Mouse (Mus musculus): ENCODE measurements at regions not wholly inside any gene's neighbourhood (a gene's known extent, or its start where the extent isn't known, plus 50 kb on each side); places are given as distances from the start of the nearest gene placed in this dataset.

DNA sequence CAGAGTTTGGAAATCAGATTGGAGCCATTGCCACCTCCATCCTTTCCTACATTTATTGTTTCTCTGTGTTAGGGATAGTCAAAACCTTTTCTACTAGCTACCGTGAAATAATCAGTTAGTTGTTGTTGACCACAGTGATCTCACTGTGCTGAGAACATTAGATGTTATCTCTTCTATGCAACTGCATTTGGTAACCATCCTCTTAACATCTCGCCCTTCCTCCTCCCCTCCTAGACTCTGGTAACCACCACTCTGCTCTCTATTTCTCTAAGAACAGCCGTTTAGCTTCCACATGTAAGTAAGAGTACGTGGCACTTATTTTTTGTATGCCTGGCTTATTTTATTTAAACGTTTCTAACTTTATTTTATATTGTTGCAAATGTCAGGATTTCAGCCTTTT is 139.8 kb upstream of the Egln3 start:
- Histone ChIP-seq H3K9me3 (ENCODE audit: control insufficient read depth, low read length) (no peaks in the 10 kb centered on the region), H3K36me3 (ENCODE audit: control insufficient read depth, insufficient read depth, low read length) (no peaks in the 10 kb centered on the region), H3K27ac (replicated peaks in 1 of 2; ENCODE audit: control insufficient read depth in 1 of 2, insufficient read depth in 1 of 2, low read depth in 2 of 2, low read length in 2 of 2) (no peak overlapping the region), H3K4me2 (ENCODE audit: low read length) (no peak overlapping the region), H3K4me1 (ENCODE audit: control insufficient read depth in 2 of 2, insufficient read depth in 2 of 2, low read length in 2 of 2) (no peaks in the 10 kb centered on the region), H3K27me3 (ENCODE audit: control insufficient read depth, insufficient read depth, low read length) (no peaks in the 10 kb centered on the region), H3K4me3 (ENCODE audit: control insufficient read depth in 1 of 2, insufficient read depth in 1 of 2, low read depth in 1 of 2, low read length in 2 of 2) (no peak overlapping the region), H3K9ac (ENCODE audit: low read length) (no peak overlapping the region)
- ATAC-seq (ENCODE audit: insufficient number of reproducible peaks, insufficient read depth, low FRiP score, low read depth) = no peak
- 82% methylated on average over 5 of the region's 5 CpGs for WGBS

DNA sequence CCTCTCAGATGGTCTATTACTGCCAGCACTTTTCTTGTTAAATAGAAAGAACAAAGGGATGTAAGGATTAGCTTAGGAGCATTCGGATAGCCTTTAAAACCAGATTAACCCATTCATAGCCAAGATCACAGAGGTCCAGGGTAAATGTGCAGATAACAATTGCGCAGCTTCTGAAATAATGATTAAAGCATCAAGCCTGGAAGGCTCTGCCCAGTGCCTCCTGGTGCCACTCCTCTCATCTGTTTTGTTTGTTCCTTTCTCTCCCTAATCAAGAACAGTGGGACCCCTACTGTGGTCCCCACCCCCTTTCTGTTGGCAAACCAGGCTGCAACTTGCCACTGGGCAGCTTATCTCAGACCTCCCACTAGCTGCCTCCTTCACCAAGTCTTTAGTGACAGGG is 131.8 kb upstream of the Egln3 start:
- H3K36me3 ChIP-seq (ENCODE audit: control insufficient read depth, insufficient read depth, low read length) = no peaks in the 10 kb centered on the region

DNA sequence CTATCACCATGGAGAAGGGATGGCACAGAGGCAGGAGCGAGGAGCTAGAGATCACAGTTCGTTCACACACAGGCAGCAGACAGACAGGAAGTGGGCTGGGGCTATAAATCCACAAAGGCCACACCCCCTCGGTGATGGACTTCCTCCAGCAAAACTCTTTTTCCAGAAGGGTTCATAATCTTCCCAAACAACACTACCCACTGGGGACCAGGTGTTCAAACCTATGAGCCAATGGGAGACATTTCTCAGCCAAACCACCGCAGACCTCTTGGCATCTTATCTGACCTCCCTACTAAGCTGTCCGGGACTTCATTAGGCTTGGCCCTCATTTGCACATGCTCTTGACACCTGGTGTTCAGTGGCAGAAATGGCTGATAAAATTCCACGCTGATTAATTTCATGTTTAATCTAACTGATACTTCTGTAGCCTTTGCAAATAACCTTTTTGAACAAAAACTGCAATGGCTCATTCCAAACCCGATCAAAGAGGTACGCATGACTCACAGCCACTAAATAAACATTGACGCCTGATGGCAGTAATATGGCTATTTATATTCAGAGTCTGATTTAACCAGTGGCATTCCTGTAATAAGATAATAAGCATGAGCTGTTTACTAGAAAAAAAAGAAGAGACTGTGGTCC is 131.0 kb upstream of the Egln3 start:
- Histone ChIP-seq H3K9ac (ENCODE audit: low read length) (no peak overlapping the region), H3K27me3 (ENCODE audit: control insufficient read depth, insufficient read depth, low read length) (no peaks in the 10 kb centered on the region), H3K9me3 (ENCODE audit: control insufficient read depth, low read length) (no peaks in the 10 kb centered on the region), H3K4me2 (ENCODE audit: low read length) (no peak overlapping the region), H3K4me3 (ENCODE audit: control insufficient read depth in 1 of 2, insufficient read depth in 1 of 2, low read depth in 1 of 2, low read length in 2 of 2) (no peak overlapping the region), H3K27ac (replicated peaks in 1 of 2; ENCODE audit: control insufficient read depth in 1 of 2, insufficient read depth in 1 of 2, low read depth in 2 of 2, low read length in 2 of 2) (no peak overlapping the region), H3K36me3 (ENCODE audit: control insufficient read depth, insufficient read depth, low read length) (no peaks in the 10 kb centered on the region), H3K4me1 (ENCODE audit: control insufficient read depth in 2 of 2, insufficient read depth in 2 of 2, low read length in 2 of 2) (peaks cover 4 to 8% of the 10 kb centered on the region in 2 experiments; a peak in 2 of 4 replicates)
- ATAC-seq (ENCODE audit: insufficient number of reproducible peaks, insufficient read depth, low FRiP score, low read depth) = no peak
- WGBS = 41% methylated on average over 9 of the region's 9 CpGs

More for the DNA sequence above, 131.8 kb upstream of the Egln3 start:
- H3K4me3 ChIP-seq (ENCODE audit: control insufficient read depth in 1 of 2, insufficient read depth in 1 of 2, low read depth in 1 of 2, low read length in 2 of 2) = no peak overlapping the region
- no peak overlapping the region for H3K27ac ChIP-seq (replicated peaks in 1 of 2; ENCODE audit: control insufficient read depth in 1 of 2, insufficient read depth in 1 of 2, low read depth in 2 of 2, low read length in 2 of 2)
- no peaks in the 10 kb centered on the region for H3K27me3 ChIP-seq (ENCODE audit: control insufficient read depth, insufficient read depth, low read length)
- H3K4me1 ChIP-seq (ENCODE audit: control insufficient read depth in 2 of 2, insufficient read depth in 2 of 2, low read length in 2 of 2) = peaks cover 4 to 8% of the 10 kb centered on the region in 2 experiments; a peak in 2 of 4 replicates
- no peak overlapping the region for H3K9ac ChIP-seq (ENCODE audit: low read length)
- H3K4me2 ChIP-seq (ENCODE audit: low read length) = no peak overlapping the region
- WGBS = 37% methylated on average over 2 of the region's 2 CpGs
- ATAC-seq (ENCODE audit: insufficient number of reproducible peaks, insufficient read depth, low FRiP score, low read depth) = no peak
- no peaks in the 10 kb centered on the region for H3K9me3 ChIP-seq (ENCODE audit: control insufficient read depth, low read length)

DNA sequence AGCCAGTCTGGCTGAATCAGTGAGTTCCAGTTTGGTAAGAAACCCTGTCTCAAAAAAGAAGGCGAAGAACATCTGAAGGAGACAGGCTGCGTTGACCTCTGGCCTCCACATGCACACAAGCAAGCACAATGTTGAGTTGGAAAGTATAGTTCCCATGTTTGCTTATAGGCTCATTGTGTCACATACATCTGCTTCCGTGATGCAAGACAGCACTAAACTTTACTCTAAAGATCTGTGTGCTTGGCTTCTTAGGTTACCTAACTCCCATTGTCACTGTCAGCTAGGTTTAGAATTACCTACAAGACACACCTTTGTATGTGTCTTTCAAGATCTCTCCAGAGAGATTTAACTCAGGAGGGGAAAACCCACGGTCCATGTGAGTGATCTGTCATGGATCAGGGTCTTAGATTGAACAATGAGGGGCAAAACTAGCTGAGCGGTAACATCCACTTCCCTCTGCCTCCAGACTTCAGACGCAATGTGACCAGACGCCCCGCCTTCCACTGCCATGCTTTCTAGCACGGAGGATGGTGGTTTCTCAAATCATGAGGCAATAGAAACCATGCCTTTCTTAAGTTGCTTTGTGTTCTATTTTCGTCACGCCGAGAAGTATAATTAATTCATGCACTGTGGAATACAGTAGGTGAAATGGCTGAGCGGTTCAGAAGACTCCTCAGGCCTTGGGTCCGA is 130.1 kb upstream of the Egln3 start:
- Histone ChIP-seq H3K9me3 (ENCODE audit: control insufficient read depth, low read length) (no peaks in the 10 kb centered on the region), H3K4me3 (ENCODE audit: control insufficient read depth in 1 of 2, insufficient read depth in 1 of 2, low read depth in 1 of 2, low read length in 2 of 2) (no peak overlapping the region), H3K27ac (replicated peaks in 1 of 2; ENCODE audit: control insufficient read depth in 1 of 2, insufficient read depth in 1 of 2, low read depth in 2 of 2, low read length in 2 of 2) (no peak overlapping the region), H3K9ac (ENCODE audit: low read length) (no peak overlapping the region), H3K27me3 (ENCODE audit: control insufficient read depth, insufficient read depth, low read length) (no peaks in the 10 kb centered on the region), H3K4me1 (ENCODE audit: control insufficient read depth in 2 of 2, insufficient read depth in 2 of 2, low read length in 2 of 2) (peaks cover 4 to 8% of the 10 kb centered on the region in 2 experiments; a peak in 2 of 4 replicates), H3K36me3 (ENCODE audit: control insufficient read depth, insufficient read depth, low read length) (no peaks in the 10 kb centered on the region), H3K4me2 (ENCODE audit: low read length) (no peak overlapping the region)
- no peak for ATAC-seq (ENCODE audit: insufficient number of reproducible peaks, insufficient read depth, low FRiP score, low read depth)
- WGBS = 92% methylated on average over 14 of the region's 14 CpGs

DNA sequence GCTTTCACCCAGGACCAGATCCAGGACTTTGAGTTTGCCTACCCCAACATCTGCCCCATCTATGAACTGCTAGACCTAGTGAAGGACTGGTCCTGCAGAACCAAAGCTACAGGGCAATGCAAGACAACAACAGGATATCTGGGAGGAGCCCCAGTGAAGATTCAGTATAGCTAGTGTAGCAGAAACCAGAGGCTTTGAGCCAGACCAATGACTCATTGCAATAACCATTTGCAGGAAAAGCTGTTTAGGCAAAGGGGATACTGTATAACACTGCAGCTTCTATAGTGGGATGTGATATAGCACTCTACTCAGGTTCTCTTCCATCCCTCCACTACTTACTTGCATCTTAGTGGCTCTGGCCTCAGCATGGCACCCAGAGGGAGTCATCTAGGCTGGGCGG is 123.8 kb upstream of the Egln3 start:
- Histone ChIP-seq H3K27ac (replicated peaks in 1 of 2; ENCODE audit: control insufficient read depth in 1 of 2, insufficient read depth in 1 of 2, low read depth in 2 of 2, low read length in 2 of 2) (no peak overlapping the region), H3K36me3 (ENCODE audit: control insufficient read depth, insufficient read depth, low read length) (no peaks in the 10 kb centered on the region), H3K9me3 (ENCODE audit: control insufficient read depth, low read length) (no peaks in the 10 kb centered on the region), H3K4me3 (ENCODE audit: control insufficient read depth in 1 of 2, insufficient read depth in 1 of 2, low read depth in 1 of 2, low read length in 2 of 2) (no peak overlapping the region), H3K27me3 (ENCODE audit: control insufficient read depth, insufficient read depth, low read length) (no peaks in the 10 kb centered on the region), H3K9ac (ENCODE audit: low read length) (no peak overlapping the region), H3K4me2 (ENCODE audit: low read length) (no peak overlapping the region), H3K4me1 (ENCODE audit: control insufficient read depth in 2 of 2, insufficient read depth in 2 of 2, low read length in 2 of 2) (peaks cover 0 to 2% of the 10 kb centered on the region in 2 experiments; a peak in 2 of 4 replicates)
- 55% methylated on average over 1 of the region's 1 CpGs for WGBS
- no peak; the same call in 1 of the 2 replicates for ATAC-seq (ENCODE audit: insufficient number of reproducible peaks, insufficient read depth, low FRiP score, low read depth)

DNA sequence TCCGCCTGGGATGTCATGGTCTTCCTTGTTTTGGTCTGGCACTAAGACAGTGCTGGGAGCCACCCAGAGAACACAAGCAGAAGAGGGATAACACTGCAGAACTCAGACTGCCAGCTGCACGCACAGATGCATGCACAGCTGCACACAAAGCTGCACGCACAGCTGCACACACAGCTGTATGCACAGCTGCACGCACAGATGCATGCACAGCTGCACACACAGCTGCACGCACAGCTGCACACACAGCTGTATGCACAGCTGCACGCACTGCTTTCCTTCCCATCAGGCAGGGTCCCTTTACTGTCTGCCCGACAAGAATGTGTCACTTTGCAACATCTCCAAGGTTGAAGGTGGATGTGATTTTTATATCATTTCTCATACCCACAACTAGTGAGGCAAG is 122.9 kb upstream of the Egln3 start:
- no peaks in the 10 kb centered on the region for H3K27me3 ChIP-seq (ENCODE audit: control insufficient read depth, insufficient read depth, low read length)
- ATAC-seq (ENCODE audit: insufficient number of reproducible peaks, insufficient read depth, low FRiP score, low read depth) = no peak
- peaks cover 0 to 2% of the 10 kb centered on the region in 2 experiments; a peak in 2 of 4 replicates for H3K4me1 ChIP-seq (ENCODE audit: control insufficient read depth in 2 of 2, insufficient read depth in 2 of 2, low read length in 2 of 2)
- no peak overlapping the region for H3K27ac ChIP-seq (replicated peaks in 1 of 2; ENCODE audit: control insufficient read depth in 1 of 2, insufficient read depth in 1 of 2, low read depth in 2 of 2, low read length in 2 of 2)
- no peaks in the 10 kb centered on the region for H3K36me3 ChIP-seq (ENCODE audit: control insufficient read depth, insufficient read depth, low read length)
- H3K4me2 ChIP-seq (ENCODE audit: low read length) = no peak overlapping the region
- no peaks in the 10 kb centered on the region for H3K9me3 ChIP-seq (ENCODE audit: control insufficient read depth, low read length)
- H3K4me3 ChIP-seq (ENCODE audit: control insufficient read depth in 1 of 2, insufficient read depth in 1 of 2, low read depth in 1 of 2, low read length in 2 of 2) = no peak overlapping the region
- H3K9ac ChIP-seq (ENCODE audit: low read length) = no peak overlapping the region
- WGBS = 84% methylated on average over 7 of the region's 7 CpGs

DNA sequence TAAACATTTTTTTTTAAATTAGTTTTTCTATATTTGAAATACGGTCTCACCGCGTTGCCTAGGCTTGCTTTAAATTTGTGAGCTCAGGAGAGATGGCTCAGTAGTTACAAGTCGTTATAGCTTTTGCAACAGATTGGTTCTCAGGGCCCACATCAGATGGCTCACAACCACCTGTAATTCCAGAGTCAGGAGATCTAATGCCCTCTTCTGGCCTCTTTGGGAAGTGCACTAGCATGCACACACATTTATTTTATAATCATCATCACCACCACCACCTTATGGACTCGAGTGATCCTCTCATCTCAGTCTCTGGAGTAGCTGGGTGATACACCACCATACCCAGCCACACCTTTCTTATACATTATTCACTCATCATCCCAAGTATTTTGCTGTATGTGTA is 116.9 kb upstream of the Egln3 start:
- Histone ChIP-seq H3K36me3 (ENCODE audit: control insufficient read depth, insufficient read depth, low read length) (no peaks in the 10 kb centered on the region), H3K4me3 (ENCODE audit: control insufficient read depth in 1 of 2, insufficient read depth in 1 of 2, low read depth in 1 of 2, low read length in 2 of 2) (no peak overlapping the region), H3K9me3 (ENCODE audit: control insufficient read depth, low read length) (peaks cover 6% of the 10 kb centered on the region; the same call in 1 of the 2 replicates), H3K27ac (replicated peaks in 1 of 2; ENCODE audit: control insufficient read depth in 1 of 2, insufficient read depth in 1 of 2, low read depth in 2 of 2, low read length in 2 of 2) (no peak overlapping the region), H3K4me1 (ENCODE audit: control insufficient read depth in 2 of 2, insufficient read depth in 2 of 2, low read length in 2 of 2) (peaks cover 6 to 11% of the 10 kb centered on the region in 2 experiments; a peak in 3 of 4 replicates), H3K9ac (ENCODE audit: low read length) (no peak overlapping the region), H3K27me3 (ENCODE audit: control insufficient read depth, insufficient read depth, low read length) (no peaks in the 10 kb centered on the region), H3K4me2 (ENCODE audit: low read length) (no peak overlapping the region)
- no peak for ATAC-seq (ENCODE audit: insufficient number of reproducible peaks, insufficient read depth, low FRiP score, low read depth)
- WGBS = 88% methylated on average over 5 of the region's 5 CpGs
